Mouse (Mus musculus): ENCODE data around the gene Cym. TPM values are rescaled to one million over a fixed set of nuclear protein-coding genes. Genes with fewer than 3 reads are reported as not detected.
A peak's percentile ranks its signal among the peaks of the same experiment; 100 is the strongest.

Cym gene
- total and polyA plus RNA-seq, 2 experiments from 2014 or later = not detected

GRCm38 (mm10) chr3:107207625-107208253 lies 13.8 kb downstream of the Cym start:
- H3K4me3 ChIP-seq (ENCODE audit: low read depth, low read length) = no peak overlapping the region
- H3K36me3 ChIP-seq (ENCODE audit: insufficient read depth) = no peaks in the 10 kb centered on the region
- no peak overlapping the region for H3K27ac ChIP-seq (ENCODE audit: low read depth, low read length)
- ATAC-seq = peak; percentile 16; the same call in 1 of the 2 replicates
- WGBS = 63% methylated on average over 7 of the region's 7 CpGs
- H3K27me3 ChIP-seq (ENCODE audit: insufficient read depth, low read length) = no peaks in the 10 kb centered on the region
- H3K9ac ChIP-seq = no peak overlapping the region
- no peak overlapping the region for H3K4me2 ChIP-seq (ENCODE audit: low read depth)
- H3K4me1 ChIP-seq (ENCODE audit: insufficient read depth) = no peaks in the 10 kb centered on the region
- no peak for DNase-seq
- TF ChIP-seq CTCF (IDR thresholded peaks at IDR 0.05; ENCODE audit: low read depth) = no peak
- H3K9me3 ChIP-seq (ENCODE audit: low read length) = no peaks in the 10 kb centered on the region

- Histone ChIP-seq H3K27ac (ENCODE audit: low read depth, low read length) (no peak overlapping the region), H3K4me3 (ENCODE audit: low read depth, low read length) (no peak overlapping the region), H3K27me3 (ENCODE audit: insufficient read depth, low read length) (no peaks in the 10 kb centered on the region), H3K36me3 (ENCODE audit: insufficient read depth) (no peaks in the 10 kb centered on the region), H3K4me1 (ENCODE audit: insufficient read depth) (no peaks in the 10 kb centered on the region), H3K4me2 (ENCODE audit: low read depth) (no peak overlapping the region), H3K9ac (no peak overlapping the region), H3K9me3 (ENCODE audit: low read length) (no peaks in the 10 kb centered on the region)
- no peak for TF ChIP-seq CTCF (IDR thresholded peaks at IDR 0.05; ENCODE audit: low read depth)
- DNase-seq (no peak), ATAC-seq (peak; percentile 68)
- WGBS = 45% methylated on average over 4 of the region's 4 CpGs
Observed at GRCm38 (mm10) chr3:107206490-107207150, 14.9 kb downstream of the Cym start.

- Histone ChIP-seq H3K9me3 (ENCODE audit: low read length) (no peaks in the 10 kb centered on the region), H3K27me3 (ENCODE audit: insufficient read depth, low read length) (no peaks in the 10 kb centered on the region), H3K4me1 (ENCODE audit: insufficient read depth) (no peaks in the 10 kb centered on the region), H3K9ac (no peak overlapping the region), H3K4me3 (ENCODE audit: low read depth, low read length) (no peak overlapping the region), H3K27ac (ENCODE audit: low read depth, low read length) (no peak overlapping the region), H3K4me2 (ENCODE audit: low read depth) (no peak overlapping the region), H3K36me3 (ENCODE audit: insufficient read depth) (no peaks in the 10 kb centered on the region)
- peak; percentile 78 for TF ChIP-seq CTCF (IDR thresholded peaks at IDR 0.05; ENCODE audit: low read depth)
- DNase-seq = peak; percentile 74
- 8% methylated on average over 4 of the region's 4 CpGs for WGBS
- no peak for ATAC-seq
Observed at GRCm38 (mm10) chr3:107205994-107206393, 15.5 kb downstream of the Cym start.

GRCm38 (mm10) chr3:107205170-107205569 lies 16.4 kb downstream of the Cym start:
- Histone ChIP-seq H3K4me1 (ENCODE audit: insufficient read depth) (no peaks in the 10 kb centered on the region), H3K4me3 (ENCODE audit: low read depth, low read length) (no peak overlapping the region), H3K9me3 (ENCODE audit: low read length) (no peaks in the 10 kb centered on the region), H3K36me3 (ENCODE audit: insufficient read depth) (no peaks in the 10 kb centered on the region), H3K27ac (ENCODE audit: low read depth, low read length) (no peak overlapping the region), H3K27me3 (ENCODE audit: insufficient read depth, low read length) (no peaks in the 10 kb centered on the region), H3K4me2 (ENCODE audit: low read depth) (no peak overlapping the region), H3K9ac (no peak overlapping the region)
- no peak for DNase-seq
- ATAC-seq = no peak
- TF ChIP-seq CTCF (IDR thresholded peaks at IDR 0.05; ENCODE audit: low read depth) = no peak

- Histone ChIP-seq H3K9me3 (ENCODE audit: low read length) (no peaks in the 10 kb centered on the region), H3K27me3 (ENCODE audit: insufficient read depth, low read length) (no peaks in the 10 kb centered on the region), H3K4me1 (ENCODE audit: insufficient read depth) (no peaks in the 10 kb centered on the region), H3K4me2 (ENCODE audit: low read depth) (no peak overlapping the region), H3K36me3 (ENCODE audit: insufficient read depth) (no peaks in the 10 kb centered on the region), H3K4me3 (ENCODE audit: low read depth, low read length) (no peak overlapping the region), H3K27ac (ENCODE audit: low read depth, low read length) (no peak overlapping the region), H3K9ac (no peak overlapping the region)
- DNase-seq = no peak
- WGBS = 94% methylated on average over 3 of the region's 3 CpGs
- ATAC-seq = no peak
- no peak for TF ChIP-seq CTCF (IDR thresholded peaks at IDR 0.05; ENCODE audit: low read depth)
Observed at GRCm38 (mm10) chr3:107204413-107204812, 17.1 kb downstream of the Cym start.

GRCm38 (mm10) chr3:107201310-107202180 lies 20.0 kb downstream of the Cym start:
- no peaks in the 10 kb centered on the region for H3K9me3 ChIP-seq (ENCODE audit: low read length)
- ATAC-seq = peak; percentile 44; the same call in 1 of the 2 replicates
- H3K36me3 ChIP-seq (ENCODE audit: insufficient read depth) = no peaks in the 10 kb centered on the region
- no peaks in the 10 kb centered on the region for H3K4me1 ChIP-seq (ENCODE audit: insufficient read depth)
- H3K27me3 ChIP-seq (ENCODE audit: insufficient read depth, low read length) = no peaks in the 10 kb centered on the region
- no peak overlapping the region for H3K4me3 ChIP-seq (ENCODE audit: low read depth, low read length)
- no peak for DNase-seq
- no peak for TF ChIP-seq CTCF (IDR thresholded peaks at IDR 0.05; ENCODE audit: low read depth)
- H3K27ac ChIP-seq (ENCODE audit: low read depth, low read length) = no peak overlapping the region
- H3K9ac ChIP-seq = no peak overlapping the region
- WGBS = 34% methylated on average over 9 of the region's 9 CpGs
- H3K4me2 ChIP-seq (ENCODE audit: low read depth) = no peak overlapping the region
